Mouse (Mus musculus) cerebellum, adult 2 months (tissue): ENCODE measurements around the gene Hoxc9. TPM values are rescaled to one million over a fixed set of nuclear protein-coding genes. Genes with fewer than 3 reads are reported as not detected.

Experiments
- DNase-seq, 2 experiments: peaks; one replicate each; pipeline ENCODE4 v3.0.0; 2021
- H3K27ac ChIP-seq: fragments of 200-500 bp; 2 replicates; pipeline ENCODE4 v1.5.1; 2012; ENCODE audit warnings: low read length, control low read depth, inconsistent platforms; ENCODE audit not compliant: insufficient read depth
- H3K27me3 ChIP-seq: fragments of 200-500 bp; 2 replicates; pipeline ENCODE4 v1.6.1; 2012; ENCODE audit warnings: inconsistent platforms, mild to moderate bottlenecking, low read length, moderate library complexity; ENCODE audit not compliant: control insufficient read depth, insufficient read depth
- H3K4me1 ChIP-seq: fragments of 200-500 bp; 2 replicates; pipeline ENCODE4 v1.6.1; 2011; ENCODE audit warnings: low read length; ENCODE audit not compliant: control insufficient read depth, insufficient read depth
- H3K4me3 ChIP-seq: fragments of 200-500 bp; replicated peaks from 2 replicates; pipeline ENCODE3; 2011; ENCODE audit warnings: mild to moderate bottlenecking, low read depth, low read length, control low read depth; ENCODE audit not compliant: insufficient read depth
- CTCF ChIP-seq: fragments of 200-500 bp; IDR thresholded peaks from 2 replicates; pipeline ENCODE4 v1.5.1; 2011; ENCODE audit warnings: low read depth, mild to moderate bottlenecking, control low read depth, low read length, moderate library complexity, borderline replicate concordance; ENCODE audit not compliant: insufficient read depth
- POLR2A ChIP-seq: fragments of 200-500 bp; IDR thresholded peaks from 2 replicates; pipeline ENCODE4 v1.6.1; 2011; ENCODE audit warnings: low read length, control low read depth, borderline replicate concordance; ENCODE audit not compliant: insufficient read depth
- WGBS: fragments of 180-500 bp; shearing (Covaris S2); methylation state at CpG from one replicate; pipeline ENCODE4 v1.1.7; 2018; 5-methylcytosine and 5-hydroxymethylcytosine counted together
- polyA plus RNA-seq: library from polyadenylated mRNA; depleted of rRNA; stranded (reverse); fragments of >200 nt; gene quantifications from 2 replicates; pipeline ENCODE4 v1.2.3, GENCODE M21; 2012; rRNA removed

Hoxc9 gene
- polyA plus RNA-seq = not detected in 2 replicates

DNA sequence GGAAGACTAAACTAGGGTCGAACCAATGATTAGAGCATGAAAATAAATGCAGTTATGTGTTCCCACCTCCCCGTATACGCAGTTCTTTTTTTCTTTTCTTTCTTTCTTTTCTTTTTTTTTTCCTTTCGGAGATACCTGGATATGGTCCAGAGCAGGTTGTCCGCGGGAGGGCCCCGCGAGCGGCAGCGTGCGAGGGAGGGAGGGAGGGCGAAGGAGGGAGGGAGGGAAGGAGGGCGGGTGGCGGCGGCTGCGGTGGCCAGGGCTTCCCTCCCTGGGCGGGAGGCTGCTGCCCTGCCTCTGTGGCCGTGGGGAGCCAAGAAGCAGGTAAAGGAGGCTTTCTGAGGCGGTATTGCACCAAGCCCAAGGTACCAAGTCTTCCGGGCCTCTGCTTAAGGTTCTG is at the start of gene Hoxc9:
TSS of gene Hoxc9 (plus strand) at position 269 of the 400 bp plus-strand sequence.
- no peak within 1 kb of the TSS for H3K4me3 ChIP-seq
- WGBS = under 1% methylated on average over 14 of the region's 20 CpGs
- DNase-seq = no peak
- TF ChIP-seq CTCF (no peak), POLR2A (no peak)
- peaks cover 19% of the 10 kb centered on the region; the same call in 1 of the 2 replicates for H3K27me3 ChIP-seq
- no peaks in the 10 kb centered on the region for H3K4me1 ChIP-seq
- no peak within 1 kb of the TSS for H3K27ac ChIP-seq

DNA sequence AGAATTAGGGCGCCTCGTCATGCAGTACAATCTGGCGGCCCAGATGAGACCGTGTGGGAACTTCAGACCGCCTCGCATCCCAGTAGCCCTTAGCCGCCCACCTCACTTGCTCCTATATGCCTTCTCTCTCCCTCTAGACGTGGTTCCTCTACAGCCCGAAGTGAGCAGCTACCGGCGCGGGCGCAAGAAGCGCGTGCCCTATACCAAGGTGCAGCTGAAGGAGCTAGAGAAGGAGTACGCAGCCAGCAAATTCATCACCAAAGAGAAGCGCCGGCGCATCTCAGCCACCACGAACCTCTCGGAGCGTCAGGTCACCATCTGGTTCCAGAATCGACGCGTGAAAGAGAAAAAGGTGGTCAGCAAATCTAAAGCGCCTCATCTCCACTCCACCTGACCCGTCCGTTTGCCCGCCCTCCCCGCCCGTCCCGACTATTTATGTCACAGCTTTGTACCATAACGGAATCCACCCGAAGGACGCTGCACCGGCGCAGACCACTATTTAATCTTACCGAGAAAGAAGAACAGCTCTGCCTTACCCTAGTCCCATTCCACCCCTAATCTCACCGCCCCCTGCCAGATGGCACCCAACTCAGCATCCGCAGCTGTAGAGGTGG is 49.1 kb upstream of the Hoxc9 start:
- no peak for TF ChIP-seq CTCF
- no peak for TF ChIP-seq POLR2A
- H3K4me1 ChIP-seq = no peaks in the 10 kb centered on the region
- no peak for DNase-seq
- H3K27me3 ChIP-seq = peaks cover 6% of the 10 kb centered on the region; the same call in 1 of the 2 replicates
- no peak overlapping the region for H3K27ac ChIP-seq
- WGBS = 2% methylated on average over 40 of the region's 40 CpGs
- H3K4me3 ChIP-seq = no peak overlapping the region

DNA sequence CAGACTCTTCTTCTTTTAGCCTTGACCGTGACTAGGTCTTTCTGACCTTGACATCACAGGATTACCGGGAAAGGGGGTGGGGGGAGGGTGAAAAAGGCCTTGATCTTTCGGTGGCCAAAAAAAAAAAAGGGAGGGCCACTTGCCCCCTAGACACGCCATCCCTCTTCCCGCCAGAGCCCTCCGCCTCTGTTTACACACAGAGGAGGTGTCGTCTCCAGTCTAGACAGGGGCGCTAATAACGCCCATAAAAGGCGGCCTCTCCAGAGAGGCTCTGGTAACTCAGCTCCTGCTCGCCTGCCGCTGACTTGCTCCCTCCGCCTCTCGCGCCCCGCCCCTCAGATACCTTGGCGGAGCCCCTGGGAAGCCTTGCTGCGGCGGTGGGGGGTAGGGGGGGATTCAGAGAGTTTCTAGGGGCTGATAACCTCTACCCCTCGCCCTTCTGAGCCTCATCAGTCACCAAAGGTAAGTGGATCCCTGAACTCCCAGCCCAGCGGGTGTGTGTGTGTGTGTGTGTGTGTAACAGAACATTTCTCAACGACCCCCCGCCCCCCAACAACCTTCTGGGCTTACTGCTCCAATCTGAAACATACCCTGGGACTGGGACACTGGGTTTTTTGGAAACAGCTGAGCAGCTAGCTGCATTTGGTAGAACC is 44.4 kb upstream of the Hoxc9 start:
- H3K4me3 ChIP-seq = no peak overlapping the region
- 3% methylated on average over 23 of the region's 23 CpGs for WGBS
- no peak for TF ChIP-seq CTCF
- no peak for TF ChIP-seq POLR2A
- no peak overlapping the region for H3K27ac ChIP-seq
- H3K27me3 ChIP-seq = peaks cover 8% of the 10 kb centered on the region; the same call in 1 of the 2 replicates
- H3K4me1 ChIP-seq = no peaks in the 10 kb centered on the region
- DNase-seq = no peak

DNA sequence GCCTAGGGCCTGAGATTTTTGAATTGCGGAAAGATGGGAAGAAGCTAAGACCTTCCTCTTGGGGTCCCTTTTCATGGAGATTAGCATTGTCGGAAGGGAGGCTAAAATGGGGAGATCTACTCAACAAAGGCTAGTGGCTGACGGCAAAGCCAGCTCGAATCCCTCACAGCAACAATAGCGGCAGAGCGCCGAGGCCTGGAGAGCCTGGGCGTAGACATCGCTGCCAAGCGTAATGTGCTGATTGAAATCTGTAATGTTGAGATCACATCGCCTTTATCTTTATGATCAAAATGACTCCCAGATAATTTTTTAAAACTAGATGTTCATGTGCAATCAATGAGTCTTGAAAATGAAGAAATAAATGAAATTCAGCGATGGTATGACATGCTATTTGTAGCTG is 41.8 kb upstream of the Hoxc9 start:
- TF ChIP-seq POLR2A (no peak), CTCF (no peak)

DNA sequence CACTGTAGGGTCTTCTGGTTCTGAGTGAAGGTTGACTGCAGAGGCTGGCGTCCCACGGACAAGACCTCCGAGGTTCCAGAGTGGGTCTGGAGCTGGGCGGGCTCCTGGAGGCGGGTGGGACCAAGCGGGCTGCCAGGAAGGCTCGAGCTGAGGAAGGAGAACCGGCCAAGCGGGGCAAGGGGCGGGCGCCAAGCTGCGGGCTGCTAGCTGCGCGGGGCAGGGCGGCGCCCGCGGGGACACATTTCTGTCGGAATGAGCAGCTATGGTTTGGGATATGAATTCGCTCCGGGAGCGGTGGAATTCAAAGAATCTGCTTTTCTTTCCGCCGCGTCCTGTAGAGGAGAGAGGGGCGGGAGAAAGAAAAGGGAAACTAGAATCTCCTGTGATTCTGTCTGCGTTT is 41.3 kb upstream of the Hoxc9 start:
- no peak overlapping the region for H3K4me3 ChIP-seq
- no peak for TF ChIP-seq CTCF
- peaks cover 6% of the 10 kb centered on the region; the same call in 1 of the 2 replicates for H3K27me3 ChIP-seq
- no peak overlapping the region for H3K27ac ChIP-seq
- no peak for DNase-seq
- WGBS = under 1% methylated on average over 27 of the region's 27 CpGs
- H3K4me1 ChIP-seq = no peaks in the 10 kb centered on the region

More for the DNA sequence above, 41.8 kb upstream of the Hoxc9 start:
- H3K4me3 ChIP-seq = no peak overlapping the region
- WGBS = 2% methylated on average over 12 of the region's 12 CpGs
- H3K4me1 ChIP-seq = no peaks in the 10 kb centered on the region
- no peak overlapping the region for H3K27ac ChIP-seq
- H3K27me3 ChIP-seq = peaks cover 6% of the 10 kb centered on the region; the same call in 1 of the 2 replicates
- no peak for DNase-seq

DNA sequence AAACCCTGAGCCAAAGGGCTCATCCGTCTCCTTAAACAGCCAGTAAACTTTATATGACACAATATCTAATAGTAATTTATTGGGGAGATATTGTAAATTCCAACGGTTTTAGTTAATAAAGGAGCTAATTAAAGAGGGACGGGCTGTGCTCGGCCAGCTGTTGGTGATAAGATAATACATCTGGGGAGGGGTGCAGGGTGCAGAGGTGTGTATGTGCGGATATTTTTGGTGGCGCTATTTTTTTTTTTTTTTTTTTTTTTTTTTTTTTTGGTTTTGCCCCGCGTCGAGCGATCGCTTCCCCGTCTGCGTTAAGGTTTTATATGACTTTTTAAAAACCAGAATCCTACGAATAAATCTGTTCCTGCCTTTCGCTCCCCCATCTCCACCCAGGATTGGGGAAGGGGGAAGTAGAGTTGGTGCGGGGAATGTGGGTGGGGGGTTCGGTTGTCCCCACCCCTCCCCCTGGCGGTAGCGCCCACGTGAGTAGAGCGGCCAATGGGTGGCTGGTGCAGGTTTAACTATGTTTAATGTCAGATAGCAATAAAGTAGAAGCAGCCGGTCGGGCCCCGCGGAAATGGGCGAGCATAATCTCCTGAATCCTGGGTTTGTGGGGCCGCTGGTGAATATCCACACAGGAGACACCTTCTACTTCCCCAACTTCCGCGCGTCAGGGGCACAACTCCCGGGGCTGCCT is 39.8 kb upstream of the Hoxc9 start, which contains the start of gene Hoxc12:
TSS of gene Hoxc12 (plus strand) at position 479 of the 694 bp plus-strand sequence.
- no peak for DNase-seq
- Histone ChIP-seq H3K4me1 (no peaks in the 10 kb centered on the region), H3K27me3 (peaks cover 7% of the 10 kb centered on the region; the same call in 1 of the 2 replicates), H3K27ac (no peak within 1 kb of the TSS), H3K4me3 (no peak within 1 kb of the TSS)
- TF ChIP-seq CTCF (no peak), POLR2A (no peak)
- 3% methylated on average over 31 of the region's 31 CpGs for WGBS

DNA sequence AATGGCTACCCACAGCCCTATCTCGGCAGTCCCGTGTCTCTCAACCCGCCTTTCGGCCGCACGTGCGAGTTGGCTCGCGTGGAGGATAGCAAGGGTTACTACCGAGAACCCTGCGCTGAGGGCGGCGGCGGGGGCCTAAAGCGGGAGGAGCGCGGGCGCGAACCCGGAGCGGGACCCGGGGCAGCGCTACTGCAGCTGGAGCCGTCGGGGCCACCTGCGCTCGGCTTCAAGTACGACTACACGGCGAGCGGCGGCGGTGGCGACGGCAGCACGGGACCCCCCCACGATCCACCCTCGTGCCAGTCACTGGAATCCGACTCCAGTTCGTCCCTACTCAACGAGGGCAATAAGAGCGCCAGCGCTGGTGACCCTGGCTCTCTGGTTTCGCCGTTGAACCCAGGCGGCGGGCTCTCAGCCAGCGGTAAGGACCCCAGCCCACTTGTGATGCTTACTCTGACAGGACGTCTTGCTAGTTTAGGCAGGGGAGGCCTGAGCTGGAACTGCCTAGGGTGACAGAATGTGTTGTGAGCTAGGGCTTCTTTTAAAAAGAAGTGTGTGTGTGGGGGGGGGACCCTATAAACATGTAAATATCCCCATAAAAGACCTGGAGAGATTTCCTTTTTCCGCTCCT is 39.1 kb upstream of the Hoxc9 start:
- TF ChIP-seq CTCF = no peak
- TF ChIP-seq POLR2A = no peak
- no peaks in the 10 kb centered on the region for H3K4me1 ChIP-seq
- no peak overlapping the region for H3K27ac ChIP-seq
- under 1% methylated on average over 50 of the region's 50 CpGs for WGBS
- H3K4me3 ChIP-seq = no peak overlapping the region
- no peak for DNase-seq
- H3K27me3 ChIP-seq = peaks cover 7% of the 10 kb centered on the region; the same call in 1 of the 2 replicates
